8 mouse cellular contexts compared by ENCODE assay signal in genomic region chr2:131159938-131160581, GRCm38 (mm10). TPM values are rescaled to one million over a fixed set of nuclear protein-coding genes. Genes with fewer than 3 reads are reported as not detected.
A peak's percentile ranks its signal among the peaks of the same experiment; 100 is the strongest.
DNase-seq lines count a peak whose midpoint lies in the region; ATAC-seq and TF ChIP-seq lines count a peak whose summit lies in the region.

1700037H04Rik (minus strand) TSS chr2:131160081.

- peak within 1 kb of the TSS; percentile 87 for H3K9ac ChIP-seq in heart, embryonic 12.5 days
- peak within 1 kb of the TSS; percentile 81 for H3K9ac ChIP-seq in kidney, postnatal 0 days (ENCODE audit: low read depth, low read length)
- peak within 1 kb of the TSS; percentile 78 for H3K9ac ChIP-seq in liver, embryonic 11.5 days (ENCODE audit: low read depth, low read length)
- peak within 1 kb of the TSS; percentile 69 for H3K9ac ChIP-seq in stomach, embryonic 14.5 days (replicated peaks; ENCODE audit: low read depth, low read length)

- H3K4me3 ChIP-seq in heart, embryonic 12.5 days = peak within 1 kb of the TSS; percentile 79
- peak within 1 kb of the TSS; percentile 66 for H3K4me3 ChIP-seq in kidney, postnatal 0 days (replicated peaks; ENCODE audit: low read depth, low read length)
- H3K4me3 ChIP-seq in liver, embryonic 11.5 days (ENCODE audit: low read depth, low read length) = peak within 1 kb of the TSS; percentile 77
- H3K4me3 ChIP-seq in stomach, embryonic 14.5 days (ENCODE audit: low read depth, low read length) = peak within 1 kb of the TSS; percentile 77

- H3K4me2 ChIP-seq in heart, embryonic 12.5 days = peak within 1 kb of the TSS; percentile 92
- peak within 1 kb of the TSS; percentile 82 for H3K4me2 ChIP-seq in kidney, postnatal 0 days (ENCODE audit: low read length)
- H3K4me2 ChIP-seq in liver, embryonic 11.5 days = peak within 1 kb of the TSS; percentile 86
- H3K4me2 ChIP-seq in stomach, embryonic 14.5 days (replicated peaks; ENCODE audit: low read depth, low read length) = peak within 1 kb of the TSS; percentile 94

- DNase-seq in CD4-positive helper T cell, adult 2 months (ENCODE audit: low read depth, low spot score) = peak; percentile 98
- DNase-seq in brain, embryonic 18.5 days (ENCODE audit: low read depth, low spot score) = peak; percentile 98
- peak; percentile 100 for DNase-seq in kidney, postnatal 0 days (ENCODE audit: low spot score)
- peak; percentile 92 for DNase-seq in liver, embryonic 11.5 days (ENCODE audit: low spot score)
- DNase-seq in naive thymus-derived CD4-positive, alpha-beta T cell, adult 2 months (ENCODE audit: low read depth) = peak; percentile 99

- H3K27ac ChIP-seq in heart, embryonic 12.5 days (ENCODE audit: poor library complexity, severe bottlenecking) = peak within 1 kb of the TSS; percentile 92
- H3K27ac ChIP-seq in kidney, postnatal 0 days = peak within 1 kb of the TSS; percentile 85
- peak within 1 kb of the TSS; percentile 88 for H3K27ac ChIP-seq in liver, embryonic 11.5 days (ENCODE audit: low read depth, low read length)
- peak within 1 kb of the TSS; percentile 87 for H3K27ac ChIP-seq in stomach, embryonic 14.5 days (ENCODE audit: low read length)

- ATAC-seq in erythroid progenitor cell, adult 5-6 weeks (replicated peaks; ENCODE audit: low FRiP score, poor library complexity, severe bottlenecking) = peak; percentile 91
- ATAC-seq in heart, embryonic 12.5 days (ENCODE audit: insufficient number of reproducible peaks, low FRiP score) = peak; percentile 97
- peak; percentile 97 for ATAC-seq in kidney, postnatal 0 days (replicated peaks; ENCODE audit: low FRiP score, low read depth)
- peak; percentile 92 for ATAC-seq in liver, embryonic 11.5 days (replicated peaks; ENCODE audit: low FRiP score)
- ATAC-seq in stomach, embryonic 14.5 days (ENCODE audit: insufficient number of reproducible peaks, insufficient read depth, low FRiP score, low read depth) = peak; percentile 97

- TF ChIP-seq CTCF in kidney, postnatal 0 days (IDR thresholded peaks at IDR 0.05; ENCODE audit: low read depth) = no peak

- WGBS in heart, embryonic 12.5 days = under 1% methylated on average over 54 of the region's 54 CpGs
- WGBS in kidney, postnatal 0 days = under 1% methylated on average over 54 of the region's 54 CpGs
- under 1% methylated on average over 54 of the region's 54 CpGs for WGBS in liver, embryonic 11.5 days
- WGBS in stomach, embryonic 14.5 days = under 1% methylated on average over 54 of the region's 54 CpGs

- peaks cover 3% of the 10 kb centered on the region; the same call in 1 of the 2 replicates for H3K36me3 ChIP-seq in heart, embryonic 12.5 days
- no peaks in the 10 kb centered on the region for H3K36me3 ChIP-seq in kidney, postnatal 0 days (ENCODE audit: insufficient read depth, low read length)
- H3K36me3 ChIP-seq in liver, embryonic 11.5 days (ENCODE audit: control insufficient read depth, insufficient read depth, low read length) = no peaks in the 10 kb centered on the region
- H3K36me3 ChIP-seq in stomach, embryonic 14.5 days (ENCODE audit: control insufficient read depth, insufficient read depth, low read length) = no peaks in the 10 kb centered on the region

- H3K27me3 ChIP-seq in heart, embryonic 12.5 days (replicated peaks) = no peaks in the 10 kb centered on the region
- H3K27me3 ChIP-seq in kidney, postnatal 0 days (ENCODE audit: insufficient read depth, low read length) = no peaks in the 10 kb centered on the region
- H3K27me3 ChIP-seq in liver, embryonic 11.5 days (replicated peaks; ENCODE audit: control insufficient read depth, insufficient read depth, low read length) = no peaks in the 10 kb centered on the region
- no peaks in the 10 kb centered on the region for H3K27me3 ChIP-seq in stomach, embryonic 14.5 days (ENCODE audit: control insufficient read depth, insufficient read depth, low read length)

- H3K4me1 ChIP-seq in heart, embryonic 12.5 days (replicated peaks) = peaks cover 30% of the 10 kb centered on the region
- no peaks in the 10 kb centered on the region for H3K4me1 ChIP-seq in kidney, postnatal 0 days (replicated peaks; ENCODE audit: insufficient read depth, low read length)
- H3K4me1 ChIP-seq in liver, embryonic 11.5 days (replicated peaks; ENCODE audit: control insufficient read depth, insufficient read depth, low read length) = peaks cover 21% of the 10 kb centered on the region
- H3K4me1 ChIP-seq in stomach, embryonic 14.5 days (ENCODE audit: control insufficient read depth, insufficient read depth, low read length) = peaks cover 10% of the 10 kb centered on the region

- H3K9me3 ChIP-seq in heart, embryonic 12.5 days (replicated peaks) = peaks cover 6% of the 10 kb centered on the region; the same call in 1 of the 2 replicates
- H3K9me3 ChIP-seq in kidney, postnatal 0 days (replicated peaks; ENCODE audit: low read length) = no peaks in the 10 kb centered on the region
- H3K9me3 ChIP-seq in liver, embryonic 11.5 days (ENCODE audit: control insufficient read depth, low read length) = no peaks in the 10 kb centered on the region
- H3K9me3 ChIP-seq in stomach, embryonic 14.5 days (ENCODE audit: control insufficient read depth, low read depth, low read length) = no peaks in the 10 kb centered on the region

RNA-seq across cellular contexts. Expression of gene 1700037H04Rik, which starts in this region (rescaled TPM):
- total RNA-seq in erythroid progenitor cell, adult 5-6 weeks (2015; ENCODE audit: low replicate concordance) = 124 and 160 TPM in 2 replicates
- total RNA-seq in erythroid progenitor cell, adult 5-6 weeks (2017; ENCODE audit: low replicate concordance) = 58.5 and 68.4 TPM in 2 replicates
- polyA plus RNA-seq in heart, embryonic 12.5 days (2016; fragmentation: Nextera tagmentation; extraction: Ambion mirVana) = 69.2 and 69.6 TPM in 2 replicates
- polyA plus RNA-seq in kidney, postnatal 0 days (2015; fragmentation: Nextera tagmentation; extraction: Ambion mirVana) = 84.8 and 91.5 TPM in 2 replicates
- polyA plus RNA-seq in liver, embryonic 11.5 days (2014; fragmentation: Nextera tagmentation; extraction: Ambion mirVana) = 130 TPM in 2 replicates
- polyA plus RNA-seq in stomach, embryonic 14.5 days (2014; fragmentation: Nextera tagmentation; extraction: Ambion mirVana) = 84.6 and 88.9 TPM in 2 replicates

Comparison
In these comparisons a context has a peak if more than half of its experiments do, and no peak if none do; other contexts are left out.
1. Peak in every context shown above with its lines: DNase-seq, ATAC-seq, H3K4me3 ChIP-seq and H3K27ac ChIP-seq.